Mouse (Mus musculus): ENCODE data around the gene Gpnmb.

DNA sequence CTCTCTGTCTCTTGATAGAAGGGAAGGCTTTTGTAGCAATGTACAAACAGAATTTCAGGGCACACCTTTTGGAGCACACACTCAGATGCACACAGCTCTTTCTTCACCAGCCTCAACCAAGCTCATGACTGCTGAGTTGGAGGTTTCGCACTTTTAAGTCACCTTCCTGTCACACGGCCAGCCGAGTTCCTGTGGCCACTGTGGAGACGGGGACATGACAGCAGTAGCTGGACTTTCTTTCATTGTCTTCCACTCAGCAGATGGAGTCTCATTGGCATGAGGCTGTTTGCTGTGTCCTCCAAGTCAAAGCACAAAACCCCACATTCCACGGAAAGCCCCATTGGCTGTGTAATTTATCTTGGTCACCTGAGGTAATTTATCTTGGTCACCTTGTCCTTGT, 25.2 kb upstream of the Gpnmb start:
- TF ChIP-seq CTCF (IDR thresholded peaks at IDR 0.05; ENCODE audit: extremely low read depth, insufficient read depth, insufficient read length, insufficient replicate concordance), result no peak
- no peak for TF ChIP-seq POLR2A (IDR thresholded peaks at IDR 0.05; ENCODE audit: low read depth, low read length)
